Mouse (Mus musculus) ES-Bruce4 (cell line): Measurements from ENCODE around the gene Hdac5.

Source experiments
- CTCF ChIP-seq: IDR thresholded peaks from one replicate; pipeline ENCODE4 v1.8.1; 2011; ENCODE audit warnings: low read depth, low read length
- POLR2A ChIP-seq: IDR thresholded peaks from one replicate; pipeline ENCODE4 v1.8.1; 2011; ENCODE audit warnings: low read length; ENCODE audit not compliant: insufficient read depth

DNA sequence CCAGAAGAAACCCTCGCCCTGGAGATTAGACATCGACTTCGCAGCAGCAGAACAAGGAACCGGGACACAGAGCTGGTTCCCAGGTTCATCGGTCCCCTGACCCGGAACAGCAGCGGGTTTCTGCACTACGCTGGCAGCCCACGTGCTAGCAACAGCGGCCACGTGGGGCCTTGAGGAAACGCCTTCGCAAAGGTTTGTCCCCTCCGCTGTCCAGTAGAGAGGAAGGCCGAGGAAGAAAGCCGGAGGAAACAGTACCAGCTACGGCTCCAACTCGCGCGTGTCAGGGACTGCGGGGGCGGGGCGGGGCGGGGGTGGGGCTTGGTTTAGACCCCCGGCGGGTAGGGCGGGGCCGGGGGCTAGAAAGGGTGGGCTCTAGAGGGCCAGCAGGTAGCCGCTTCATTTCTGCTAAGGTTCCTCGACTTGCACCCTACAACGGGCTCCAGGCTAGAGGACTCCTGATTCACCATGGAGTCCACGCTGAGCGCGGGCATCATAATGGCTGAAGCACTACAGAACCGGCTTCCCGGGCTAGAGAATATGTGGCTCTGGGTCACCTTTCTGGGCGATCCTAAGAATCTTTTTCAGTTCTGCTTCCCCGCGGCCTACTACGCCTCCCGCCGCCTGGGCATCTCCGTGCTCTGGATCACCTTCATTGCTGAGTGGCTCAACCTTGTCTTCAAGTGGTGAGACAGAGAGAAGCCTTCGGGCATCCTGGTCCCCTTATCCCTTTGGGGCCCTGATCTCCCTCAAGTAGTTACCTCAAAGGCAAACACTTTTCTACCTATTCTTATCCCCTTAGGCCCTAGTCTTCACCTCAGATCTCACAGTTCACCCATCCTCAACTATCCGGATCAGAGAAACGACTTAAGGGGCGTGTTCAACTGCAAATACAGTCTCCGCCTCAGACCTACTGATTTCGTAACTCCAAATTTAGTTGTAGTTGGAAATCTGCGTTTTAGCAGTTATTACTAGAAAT lies 40.2 kb downstream of the Hdac5 start, which contains the start of gene G6pc3:
- TF ChIP-seq CTCF (no peak), POLR2A (no peak)
